Mouse (Mus musculus): Measurements from ENCODE around the gene Rarres1. TPM values are rescaled to one million over a fixed set of nuclear protein-coding genes. Genes with fewer than 3 reads are reported as not detected.

Gene Rarres1
- polyA plus RNA-seq, 1 experiment from 2014 or later, result 2.6 TPM

DNA sequence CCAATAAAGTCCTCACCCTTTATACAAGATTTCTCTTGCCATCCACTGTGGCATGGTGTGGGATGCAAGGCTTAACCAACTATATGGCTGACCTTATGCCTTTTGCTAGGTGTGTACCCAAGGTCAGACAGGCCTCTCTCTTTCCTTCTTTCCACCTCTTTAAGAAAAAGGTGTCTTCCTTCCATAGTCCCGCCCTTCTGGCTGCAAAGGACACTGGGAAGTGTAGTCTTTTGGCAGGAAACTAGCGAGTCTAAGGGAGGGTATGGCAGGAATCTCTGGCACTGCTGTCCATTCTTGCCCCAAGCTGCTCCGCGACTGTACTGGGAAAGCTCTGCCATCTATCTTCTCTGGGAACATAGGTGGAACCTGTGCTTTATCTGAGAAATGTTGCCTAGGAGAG is 38.0 kb upstream of the Rarres1 start:
- Histone ChIP-seq H3K27ac (ENCODE audit: low read length) (no peak overlapping the region), H3K27me3 (replicated peaks; ENCODE audit: insufficient read depth, low read length) (no peaks in the 10 kb centered on the region), H3K4me1 (ENCODE audit: insufficient read depth, low read depth, low read length) (no peaks in the 10 kb centered on the region), H3K36me3 (ENCODE audit: insufficient read depth, low read length) (no peaks in the 10 kb centered on the region), H3K9me3 (ENCODE audit: low read length) (no peaks in the 10 kb centered on the region), H3K4me2 (replicated peaks; ENCODE audit: low read depth, low read length) (no peak overlapping the region), H3K9ac (replicated peaks; ENCODE audit: low read depth) (no peak overlapping the region), H3K4me3 (ENCODE audit: low read depth, low read length) (no peak overlapping the region)
- no peak for TF ChIP-seq CTCF (IDR thresholded peaks at IDR 0.05)
- no peak for TF ChIP-seq EP300 (IDR thresholded peaks at IDR 0.05)
- 38% methylated on average over 4 of the region's 4 CpGs for WGBS
- no peak for DNase-seq (ENCODE audit: low spot score)
- no peak for ATAC-seq

DNA sequence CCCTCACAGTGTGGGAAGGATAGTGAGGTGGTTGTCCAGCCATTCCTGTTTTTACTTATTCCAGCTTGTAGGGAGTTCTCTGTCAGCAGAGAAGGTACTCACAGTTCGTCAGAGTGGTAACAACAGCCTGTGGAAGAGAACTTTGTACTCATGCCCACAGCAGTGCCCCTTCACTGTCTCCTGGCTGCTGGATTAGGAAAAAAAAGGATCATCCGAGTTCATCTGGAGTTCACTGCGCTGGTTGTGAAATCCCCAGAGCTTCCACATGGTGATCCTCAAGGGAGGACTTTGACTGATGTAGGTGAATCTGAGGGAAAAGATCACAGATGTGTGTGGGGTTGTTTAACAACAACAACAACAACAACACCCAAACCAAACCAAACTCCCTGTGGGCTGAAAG is 35.9 kb upstream of the Rarres1 start:
- 50% methylated on average over 3 of the region's 3 CpGs for WGBS
- no peak overlapping the region for H3K27ac ChIP-seq (ENCODE audit: low read length)
- no peak overlapping the region for H3K4me3 ChIP-seq (ENCODE audit: low read depth, low read length)
- no peaks in the 10 kb centered on the region for H3K36me3 ChIP-seq (ENCODE audit: insufficient read depth, low read length)
- no peak for TF ChIP-seq EP300 (IDR thresholded peaks at IDR 0.05)
- TF ChIP-seq CTCF (IDR thresholded peaks at IDR 0.05), result no peak
- no peaks in the 10 kb centered on the region for H3K9me3 ChIP-seq (ENCODE audit: low read length)
- no peaks in the 10 kb centered on the region for H3K27me3 ChIP-seq (replicated peaks; ENCODE audit: insufficient read depth, low read length)
- ATAC-seq (no peak), DNase-seq (ENCODE audit: low spot score) (peak; percentile 11)
- H3K4me2 ChIP-seq (replicated peaks; ENCODE audit: low read depth, low read length), result no peak overlapping the region
- H3K4me1 ChIP-seq (ENCODE audit: insufficient read depth, low read depth, low read length), result no peaks in the 10 kb centered on the region
- H3K9ac ChIP-seq (replicated peaks; ENCODE audit: low read depth), result no peak overlapping the region

DNA sequence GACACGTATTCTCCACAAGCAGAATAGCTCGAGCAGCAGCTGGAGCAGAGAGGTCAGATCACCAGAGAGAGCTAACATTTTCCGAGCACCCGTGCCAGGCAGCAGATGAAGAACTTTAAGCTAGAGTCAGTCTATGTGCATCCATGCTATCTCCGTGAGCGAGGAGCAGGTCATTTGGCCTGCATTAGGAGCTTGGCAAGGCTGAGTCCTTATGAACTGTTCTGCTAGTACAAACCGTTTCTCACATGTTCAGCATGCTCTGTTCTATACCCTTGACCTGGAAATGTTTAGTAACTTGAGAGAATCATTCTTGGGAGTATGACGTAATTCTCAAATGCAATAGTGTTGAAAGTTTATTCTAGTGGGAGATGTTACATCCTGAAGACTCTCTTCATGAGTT is 28.3 kb upstream of the Rarres1 start:
- H3K4me2 ChIP-seq (replicated peaks; ENCODE audit: low read depth, low read length), result no peak overlapping the region
- WGBS, result 52% methylated on average over 8 of the region's 8 CpGs
- no peak overlapping the region for H3K4me3 ChIP-seq (ENCODE audit: low read depth, low read length)
- H3K36me3 ChIP-seq (ENCODE audit: insufficient read depth, low read length), result no peaks in the 10 kb centered on the region
- no peaks in the 10 kb centered on the region for H3K4me1 ChIP-seq (ENCODE audit: insufficient read depth, low read depth, low read length)
- H3K9me3 ChIP-seq (ENCODE audit: low read length), result no peaks in the 10 kb centered on the region
- no peak for TF ChIP-seq EP300 (IDR thresholded peaks at IDR 0.05)
- H3K9ac ChIP-seq (replicated peaks; ENCODE audit: low read depth), result no peak overlapping the region
- H3K27me3 ChIP-seq (replicated peaks; ENCODE audit: insufficient read depth, low read length), result no peaks in the 10 kb centered on the region
- DNase-seq (ENCODE audit: low spot score), result no peak
- no peak overlapping the region for H3K27ac ChIP-seq (ENCODE audit: low read length)
- no peak for ATAC-seq

DNA sequence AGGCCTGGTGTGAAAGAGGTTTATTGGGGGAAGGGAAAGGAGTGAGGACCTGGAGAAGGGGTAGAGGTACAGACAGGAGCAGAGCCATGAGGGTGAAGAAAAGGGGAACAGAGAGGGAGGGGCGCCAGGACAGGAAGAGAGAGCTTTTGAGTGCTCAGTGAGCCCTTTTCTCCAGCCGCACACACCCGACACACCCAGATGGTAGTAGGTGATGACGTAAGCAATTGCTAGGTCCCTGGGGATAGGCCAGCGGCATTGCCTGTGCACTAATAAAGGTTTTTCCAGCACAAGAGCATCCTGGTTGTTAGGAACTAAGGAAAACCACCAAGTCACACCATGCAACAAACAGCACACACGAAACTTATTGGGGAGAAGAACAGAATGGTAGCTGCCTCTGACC is 9.4 kb upstream of the Rarres1 start:
- no peaks in the 10 kb centered on the region for H3K4me1 ChIP-seq (ENCODE audit: insufficient read depth, low read depth, low read length)

DNA sequence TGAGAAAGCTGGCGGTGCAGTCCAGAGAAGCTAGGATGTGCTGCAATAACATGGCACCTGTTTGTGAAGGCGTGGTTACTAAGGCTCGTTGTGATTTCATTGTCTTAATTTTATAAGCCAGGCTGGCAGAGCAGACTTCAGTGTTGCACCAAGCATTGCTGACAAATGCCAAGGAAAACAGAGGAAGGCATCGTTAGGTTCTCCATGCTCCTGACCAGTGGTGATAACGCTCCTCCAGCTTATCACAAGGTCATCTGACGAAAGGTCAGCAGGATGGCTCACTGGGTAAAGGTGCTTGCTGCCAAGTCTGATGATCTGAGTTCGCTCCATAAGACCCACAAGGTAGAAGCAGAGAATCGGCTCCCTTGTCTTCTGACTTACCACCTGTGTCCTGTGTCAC is 7.4 kb upstream of the Rarres1 start:
- Histone ChIP-seq H3K9me3 (ENCODE audit: low read length) (no peaks in the 10 kb centered on the region), H3K4me1 (ENCODE audit: insufficient read depth, low read depth, low read length) (no peaks in the 10 kb centered on the region), H3K27ac (ENCODE audit: low read length) (no peak overlapping the region), H3K9ac (replicated peaks; ENCODE audit: low read depth) (no peak overlapping the region), H3K4me3 (ENCODE audit: low read depth, low read length) (no peak overlapping the region), H3K36me3 (ENCODE audit: insufficient read depth, low read length) (no peaks in the 10 kb centered on the region), H3K27me3 (replicated peaks; ENCODE audit: insufficient read depth, low read length) (no peaks in the 10 kb centered on the region), H3K4me2 (replicated peaks; ENCODE audit: low read depth, low read length) (no peak overlapping the region)
- ATAC-seq (no peak), DNase-seq (ENCODE audit: low spot score) (no peak)
- 76% methylated on average over 8 of the region's 8 CpGs for WGBS
- no peak for TF ChIP-seq EP300 (IDR thresholded peaks at IDR 0.05)
- no peak for TF ChIP-seq CTCF (IDR thresholded peaks at IDR 0.05)

More for the DNA sequence above, 9.4 kb upstream of the Rarres1 start:
- no peak overlapping the region for H3K4me3 ChIP-seq (ENCODE audit: low read depth, low read length)
- TF ChIP-seq EP300 (IDR thresholded peaks at IDR 0.05) (no peak), CTCF (IDR thresholded peaks at IDR 0.05) (no peak)
- H3K27me3 ChIP-seq (replicated peaks; ENCODE audit: insufficient read depth, low read length), result no peaks in the 10 kb centered on the region
- H3K9me3 ChIP-seq (ENCODE audit: low read length), result no peaks in the 10 kb centered on the region
- ATAC-seq, result no peak
- H3K4me2 ChIP-seq (replicated peaks; ENCODE audit: low read depth, low read length), result no peak overlapping the region
- 71% methylated on average over 6 of the region's 6 CpGs for WGBS
- no peak for DNase-seq (ENCODE audit: low spot score)
- no peaks in the 10 kb centered on the region for H3K36me3 ChIP-seq (ENCODE audit: insufficient read depth, low read length)
- H3K27ac ChIP-seq (ENCODE audit: low read length), result no peak overlapping the region
- H3K9ac ChIP-seq (replicated peaks; ENCODE audit: low read depth), result no peak overlapping the region

DNA sequence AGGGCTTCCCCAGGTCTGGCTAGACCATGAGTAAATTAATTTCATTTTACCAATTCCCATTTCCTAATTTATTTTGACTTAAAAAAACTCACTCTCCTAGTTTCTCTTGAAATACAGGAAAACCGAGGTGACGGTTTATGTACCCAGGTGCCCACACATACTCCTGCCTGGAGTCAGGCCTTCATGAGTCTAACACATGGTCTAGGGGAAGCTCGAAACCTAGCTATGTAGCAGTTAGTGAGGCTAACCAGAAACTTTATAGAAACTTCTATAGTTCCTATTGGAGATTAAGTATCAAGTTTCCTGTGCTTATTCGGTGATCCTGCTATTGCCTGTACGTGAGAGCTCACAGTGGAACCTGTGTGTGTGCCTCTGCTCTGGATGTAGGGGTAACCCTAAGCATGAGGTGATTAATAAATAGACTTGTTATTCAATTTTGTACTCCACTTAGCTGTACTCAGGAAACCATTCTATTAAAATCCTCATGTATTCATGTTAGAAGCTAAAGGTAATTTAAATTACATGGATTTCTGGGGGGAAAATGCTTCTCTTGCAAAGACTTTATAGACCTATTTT is 5.3 kb upstream of the Rarres1 start:
- 86% methylated on average over 5 of the region's 5 CpGs for WGBS
- no peaks in the 10 kb centered on the region for H3K36me3 ChIP-seq (ENCODE audit: insufficient read depth, low read length)
- H3K9ac ChIP-seq (replicated peaks; ENCODE audit: low read depth), result no peak overlapping the region
- no peak for DNase-seq (ENCODE audit: low spot score)
- H3K4me1 ChIP-seq (ENCODE audit: insufficient read depth, low read depth, low read length), result no peaks in the 10 kb centered on the region
- no peak for ATAC-seq
- H3K27ac ChIP-seq (ENCODE audit: low read length), result no peak overlapping the region
- H3K9me3 ChIP-seq (ENCODE audit: low read length), result no peaks in the 10 kb centered on the region
- H3K4me2 ChIP-seq (replicated peaks; ENCODE audit: low read depth, low read length), result no peak overlapping the region
- no peak for TF ChIP-seq CTCF (IDR thresholded peaks at IDR 0.05)
- no peak for TF ChIP-seq EP300 (IDR thresholded peaks at IDR 0.05)
- H3K4me3 ChIP-seq (ENCODE audit: low read depth, low read length), result no peak overlapping the region
- no peaks in the 10 kb centered on the region for H3K27me3 ChIP-seq (replicated peaks; ENCODE audit: insufficient read depth, low read length)

DNA sequence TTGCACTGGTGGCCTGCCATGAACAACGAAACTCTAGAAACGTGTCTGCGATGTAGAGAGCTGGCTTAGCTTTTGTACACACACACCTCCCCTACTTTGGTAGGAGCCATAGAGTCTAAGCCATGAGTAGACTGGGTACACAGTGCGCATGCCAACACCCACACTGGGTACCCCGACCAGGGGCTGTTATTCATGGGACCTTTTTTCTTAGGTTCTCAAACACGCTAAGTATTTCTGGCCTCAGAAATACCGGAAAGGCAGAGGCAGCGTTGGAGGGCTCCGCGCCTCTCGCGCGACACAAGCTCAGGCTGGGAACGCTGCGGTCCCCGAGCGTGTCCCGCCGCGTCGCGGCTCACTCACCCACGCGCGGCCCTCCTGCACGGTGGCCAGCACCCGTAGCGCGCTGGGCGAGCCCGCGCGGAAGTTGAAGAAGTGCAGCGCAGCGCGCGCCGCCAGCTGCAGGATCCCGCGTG is 486 bp downstream of the Rarres1 start:
- Histone ChIP-seq H3K9ac (replicated peaks; ENCODE audit: low read depth) (no peak overlapping the region; the same call in 1 of the 2 replicates), H3K27ac (ENCODE audit: low read length) (no peak overlapping the region), H3K4me3 (ENCODE audit: low read depth, low read length) (peak overlapping the region; percentile 50), H3K36me3 (ENCODE audit: insufficient read depth, low read length) (no peaks in the 10 kb centered on the region), H3K9me3 (ENCODE audit: low read length) (no peaks in the 10 kb centered on the region), H3K27me3 (replicated peaks; ENCODE audit: insufficient read depth, low read length) (0 out of 2 replicates have a peak, but pooled peaks cover 3% of the 10 kb centered on the region), H3K4me2 (replicated peaks; ENCODE audit: low read depth, low read length) (peak overlapping the region; percentile 99), H3K4me1 (ENCODE audit: insufficient read depth, low read depth, low read length) (no peaks in the 10 kb centered on the region)
- DNase-seq (ENCODE audit: low spot score) (no peak), ATAC-seq (peak; percentile 50)
- TF ChIP-seq EP300 (IDR thresholded peaks at IDR 0.05) (no peak), CTCF (IDR thresholded peaks at IDR 0.05) (no peak)
- 3% methylated on average over 40 of the region's 40 CpGs for WGBS
